Mouse (Mus musculus) testis, adult 2 months (tissue): Measurements from ENCODE around the gene Endou.

Source experiments
- CTCF ChIP-seq: fragments of 200-500 bp; IDR thresholded peaks from 2 replicates; pipeline ENCODE4 v1.5.1; 2012; ENCODE audit warnings: low read depth, mild to moderate bottlenecking, inconsistent platforms, low read length, moderate library complexity; ENCODE audit not compliant: control insufficient read depth, insufficient read depth, insufficient replicate concordance
- POLR2A ChIP-seq: fragments of 200-500 bp; IDR thresholded peaks from 2 replicates; pipeline ENCODE4 v1.6.1; 2012; ENCODE audit warnings: low read depth, mild to moderate bottlenecking, inconsistent platforms, low read length, moderate library complexity; ENCODE audit not compliant: control insufficient read depth

DNA sequence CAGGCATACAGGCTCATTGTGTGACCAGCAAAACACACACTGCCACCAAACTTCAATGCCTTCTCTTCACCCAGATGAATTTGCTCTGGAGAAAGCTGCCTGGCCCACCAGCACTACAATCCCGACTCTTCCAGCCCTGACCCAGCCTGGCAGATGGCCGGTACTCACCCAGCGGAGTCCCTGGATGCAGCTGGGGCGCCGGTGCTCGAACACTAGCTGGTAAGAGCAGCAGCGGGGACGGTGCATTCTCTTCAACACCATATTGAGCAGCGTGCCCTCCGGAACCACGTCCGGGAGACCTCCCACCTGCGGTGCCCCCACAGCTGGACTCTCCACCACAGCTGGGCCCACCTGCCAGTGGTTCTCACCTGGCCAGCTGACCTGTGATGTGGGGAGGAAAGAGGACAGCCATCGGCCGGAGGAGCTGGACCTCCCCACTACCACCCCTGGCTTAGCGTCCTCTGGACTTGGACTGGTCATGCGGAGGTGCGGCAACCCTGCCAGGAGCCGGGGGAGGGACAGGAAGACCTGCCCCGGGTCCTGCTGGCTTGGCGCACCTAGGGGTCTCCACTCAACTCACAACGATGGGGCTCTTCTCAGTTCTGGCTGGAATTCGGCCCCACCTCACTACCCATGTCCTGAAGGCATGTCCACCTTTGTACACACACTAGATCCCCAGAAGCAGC lies 35.6 kb upstream of the Endou start:
- TF ChIP-seq POLR2A: no peak
- no peak for TF ChIP-seq CTCF
